Mouse (Mus musculus): Measurements from ENCODE around the gene Zfp42.

DNA sequence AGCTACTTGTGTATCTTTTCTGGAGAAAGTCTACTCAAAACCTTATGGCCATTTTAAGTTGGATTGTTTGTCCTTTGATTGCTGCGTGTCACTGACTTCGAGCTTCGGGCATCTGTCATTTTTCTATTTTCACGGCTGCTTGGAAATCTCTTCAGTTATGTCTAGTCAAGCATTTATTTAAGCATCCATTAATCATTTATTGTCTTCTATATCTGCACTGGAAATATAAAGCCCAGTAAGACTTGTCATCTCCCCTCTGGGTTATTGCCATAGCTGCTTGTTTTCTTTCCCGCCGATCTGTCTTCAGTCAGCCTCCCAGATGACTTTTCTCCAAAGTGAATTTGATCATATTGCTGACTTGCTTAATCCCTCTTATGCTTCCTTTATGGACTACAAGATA is 19.3 kb downstream of the Zfp42 start:
- TF ChIP-seq POLR2A (IDR thresholded peaks at IDR 0.05; ENCODE audit: borderline replicate concordance, insufficient read depth, low read length) (no peak), CTCF (IDR thresholded peaks at IDR 0.05; ENCODE audit: borderline replicate concordance, insufficient read depth, low read depth, low read length) (no peak)

All from cerebellum, adult 2 months (tissue).